Mouse (Mus musculus) heart, postnatal 10 days (tissue): ENCODE measurements at regions not wholly inside any gene's neighbourhood (a gene's known extent, or its start where the extent isn't known, plus 50 kb on each side); places are given as distances from the start of the nearest gene placed in this dataset.

Source experiments
- DNase-seq, 2 experiments: peaks; one replicate each; pipeline ENCODE4 v3.0.0; 2021
- intact Hi-C: fragments of 180-260 bp; cut with DNase I; formaldehyde crosslinking; loops from one replicate; pipeline ENCODE4 v1.15.1; 2025

DNA sequence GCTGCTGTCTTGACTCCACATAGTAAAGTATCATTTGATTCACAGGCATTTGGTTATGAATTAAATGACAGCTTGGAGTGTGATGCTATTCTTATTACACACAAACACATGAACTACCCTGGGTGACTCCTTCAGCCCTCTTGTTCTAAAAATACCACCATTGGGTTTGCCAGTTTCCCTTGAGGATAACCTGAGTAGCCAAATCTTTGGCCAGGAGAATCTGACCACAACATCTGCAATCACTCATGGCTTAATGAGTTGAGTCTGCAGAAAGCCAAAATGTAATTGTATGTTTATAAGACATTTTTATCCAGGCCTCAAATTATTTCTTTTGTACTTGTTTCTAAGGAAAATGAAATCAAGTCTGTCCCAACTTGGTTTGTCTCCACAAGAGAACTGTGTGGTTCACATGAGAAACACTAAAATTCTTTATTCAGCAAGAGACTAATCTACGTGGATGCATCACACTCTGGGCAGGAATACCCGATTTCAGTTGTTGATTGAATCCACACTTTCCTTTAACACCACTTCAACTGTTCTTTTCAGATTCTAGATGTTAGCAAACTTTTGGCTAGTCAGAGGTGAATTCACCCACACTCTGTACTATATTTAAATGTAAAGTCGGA lies 476.6 kb downstream of the Kctd12 start:
- intact Hi-C loops = no loop called here
- DNase-seq = peak; percentile 26 to 38

DNA sequence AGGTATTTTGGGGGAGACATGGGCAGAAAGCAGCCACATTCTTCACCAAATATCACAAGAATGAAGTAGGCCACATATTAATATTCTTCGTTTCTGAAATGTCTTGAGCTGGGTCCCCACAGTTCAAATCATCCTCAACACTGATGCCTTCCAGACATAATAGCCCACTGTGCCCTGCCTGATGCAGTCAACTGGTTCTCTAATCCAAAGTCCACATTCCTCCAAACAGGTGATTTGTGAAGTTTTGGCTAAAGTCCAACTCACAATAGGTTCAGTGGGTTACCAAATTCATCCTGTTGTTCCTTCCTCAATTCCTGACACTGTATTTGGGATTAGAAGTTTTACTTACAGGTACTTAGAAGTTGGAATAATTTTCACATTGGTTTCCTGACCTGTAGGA lies 485.3 kb downstream of the Kctd12 start:
- DNase-seq = no peak
- intact Hi-C loops = no loop called here

DNA sequence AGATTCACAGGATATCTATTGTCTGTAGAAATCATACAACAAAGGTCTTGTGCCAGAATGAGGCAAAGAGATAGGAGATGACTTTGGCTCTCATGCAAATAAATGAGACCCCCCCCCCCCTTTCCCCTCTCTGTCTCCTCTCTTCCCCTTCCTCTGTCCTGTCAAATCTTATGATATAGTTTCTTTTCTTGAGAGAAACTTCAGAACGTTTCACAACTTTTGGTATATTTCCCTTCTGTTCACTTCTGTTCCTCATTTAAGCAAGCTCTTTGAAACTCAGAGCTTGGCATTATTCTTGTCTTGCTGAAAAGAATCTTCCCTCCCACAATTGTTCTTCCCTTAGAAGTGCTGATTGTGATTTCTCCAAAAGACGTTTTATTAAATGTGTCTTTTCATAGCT lies 490.1 kb downstream of the Kctd12 start:
- DNase-seq = no peak
- intact Hi-C loops = no loop called here

DNA sequence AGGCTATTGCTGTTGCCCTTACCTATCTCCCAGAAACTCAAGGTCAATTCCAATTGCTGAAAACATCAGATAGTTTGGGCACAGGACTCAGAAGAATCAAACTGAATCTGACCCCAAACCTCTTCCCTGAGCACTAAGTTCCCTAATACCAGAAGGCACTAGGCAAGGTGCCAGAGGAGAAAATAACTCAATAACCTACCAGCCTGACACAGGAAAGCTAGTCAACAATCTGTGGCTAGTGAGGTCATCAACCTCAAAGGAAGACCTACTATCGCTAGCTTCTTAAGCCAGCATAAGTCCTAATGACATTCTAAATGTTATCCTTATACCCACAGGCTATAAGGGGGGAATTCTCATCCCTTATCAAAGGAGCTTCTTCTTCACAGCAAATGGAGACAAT lies 491.2 kb downstream of the Kctd12 start:
- no peak for DNase-seq
- intact Hi-C loops = no loop called here

DNA sequence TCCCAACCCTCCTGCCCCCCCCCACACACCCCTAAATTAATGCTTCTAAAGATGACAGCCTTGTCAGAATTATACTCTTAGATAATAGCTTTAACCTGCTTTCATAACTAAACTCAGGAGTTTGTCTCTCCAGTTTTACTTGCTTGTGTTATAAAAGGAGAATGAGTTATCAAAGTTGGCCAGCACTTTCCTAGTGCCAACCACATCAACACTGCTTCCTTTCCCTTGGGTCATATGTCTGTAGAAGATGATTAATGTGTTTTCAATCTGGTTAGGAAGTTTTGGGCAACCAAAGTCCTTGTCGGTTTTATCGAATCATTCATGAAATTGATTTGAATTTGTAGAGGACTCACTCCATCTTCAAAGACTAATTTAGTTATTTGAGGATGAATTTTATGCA lies 505.3 kb downstream of the Kctd12 start:
- no peak for DNase-seq
- intact Hi-C loops = no loop called here

DNA sequence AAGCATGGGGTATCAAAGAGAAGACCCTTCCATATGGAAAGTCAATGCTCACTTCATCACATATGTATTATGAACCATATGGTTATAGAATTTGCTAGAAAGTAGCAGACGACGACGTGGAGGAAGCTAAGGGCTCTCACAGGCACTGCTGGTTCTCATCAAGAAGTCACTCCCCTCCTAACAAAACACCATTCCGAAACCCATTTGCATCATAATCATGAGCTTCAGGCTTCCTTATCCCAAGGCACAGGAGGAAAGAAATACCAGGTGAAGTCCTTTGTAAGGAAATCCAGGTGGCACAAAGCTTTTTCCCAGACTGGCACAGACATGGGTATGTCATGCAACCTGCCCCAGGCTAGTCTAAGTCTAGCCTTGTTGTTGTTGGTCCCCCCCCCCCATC lies 513.1 kb downstream of the Kctd12 start:
- DNase-seq = no peak
- intact Hi-C loops = no loop called here

DNA sequence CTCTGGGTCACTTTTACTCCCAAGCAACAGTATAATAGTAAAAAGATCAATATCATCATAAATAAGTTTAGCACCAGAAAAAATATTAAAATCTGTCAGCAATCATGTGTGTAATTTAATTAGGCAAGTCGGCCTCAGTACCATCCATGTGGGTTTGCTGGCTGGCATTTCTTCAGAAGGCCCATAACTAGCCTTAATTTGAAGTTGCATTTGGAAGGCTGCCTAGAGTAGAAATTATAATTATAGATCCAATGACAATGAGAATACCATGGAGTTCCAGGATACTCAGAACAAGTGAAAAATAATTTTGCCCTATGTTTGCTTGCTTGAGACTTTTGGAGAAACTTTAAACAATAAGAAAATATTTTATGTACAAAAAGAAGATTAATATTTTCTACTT lies 521.4 kb downstream of the Kctd12 start:
- no peak for DNase-seq
- intact Hi-C loops = no loop called here

DNA sequence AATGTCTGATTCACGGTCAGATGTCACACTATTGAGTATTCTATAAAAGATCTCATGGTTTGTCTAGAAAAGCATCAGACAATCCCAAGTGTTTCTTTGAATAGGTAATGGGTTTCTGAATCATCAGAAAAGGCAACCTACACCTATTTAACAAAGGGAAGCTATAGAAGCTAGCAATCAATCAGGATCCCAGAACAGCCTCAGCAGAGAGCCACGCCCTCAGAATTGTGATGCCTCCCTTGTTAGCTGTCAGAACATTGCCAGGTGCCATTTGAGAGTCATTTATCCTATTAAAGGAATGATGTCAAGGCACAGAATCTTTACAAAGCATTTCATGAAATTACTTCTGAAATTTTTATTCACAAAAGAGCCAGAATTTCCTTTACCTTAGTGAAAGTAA lies 542.7 kb downstream of the Kctd12 start:
- intact Hi-C loops = no loop called here
- DNase-seq = no peak

DNA sequence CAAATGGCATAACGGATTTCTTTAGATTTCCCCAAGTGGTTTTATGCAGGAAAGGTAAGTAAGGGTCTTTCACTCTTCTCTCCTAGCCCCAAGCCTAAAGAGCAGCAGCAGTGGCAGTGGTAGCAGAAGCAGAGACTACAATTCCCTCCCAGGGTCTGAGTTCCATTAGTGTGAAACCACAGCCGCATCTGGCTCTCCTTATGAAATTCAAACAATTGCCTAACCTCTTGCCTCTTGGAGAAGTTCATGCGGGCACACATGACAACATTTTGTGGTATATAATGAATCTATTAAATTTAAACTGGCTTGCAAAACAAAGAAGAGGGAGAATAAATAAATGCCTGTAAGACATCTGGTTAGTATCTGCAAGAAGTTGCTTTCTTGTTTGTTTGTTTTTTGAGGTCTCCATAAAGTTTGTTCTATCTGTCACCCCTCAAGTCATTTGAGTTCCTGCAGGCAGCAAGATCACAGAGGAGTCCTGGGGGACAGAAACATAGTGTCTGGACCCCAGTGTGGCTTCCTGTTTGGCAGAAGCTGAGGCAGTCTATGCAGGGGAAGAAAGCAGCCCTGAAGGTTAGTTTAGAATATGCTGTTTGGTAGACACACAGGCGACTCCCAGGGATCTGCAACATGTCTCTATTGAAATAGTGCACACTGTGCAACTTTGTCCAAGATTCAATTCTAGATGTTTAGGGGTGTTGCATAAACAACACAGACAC lies 578.9 kb downstream of the Kctd12 start:
- intact Hi-C loops = no loop called here
- DNase-seq = no peak

DNA sequence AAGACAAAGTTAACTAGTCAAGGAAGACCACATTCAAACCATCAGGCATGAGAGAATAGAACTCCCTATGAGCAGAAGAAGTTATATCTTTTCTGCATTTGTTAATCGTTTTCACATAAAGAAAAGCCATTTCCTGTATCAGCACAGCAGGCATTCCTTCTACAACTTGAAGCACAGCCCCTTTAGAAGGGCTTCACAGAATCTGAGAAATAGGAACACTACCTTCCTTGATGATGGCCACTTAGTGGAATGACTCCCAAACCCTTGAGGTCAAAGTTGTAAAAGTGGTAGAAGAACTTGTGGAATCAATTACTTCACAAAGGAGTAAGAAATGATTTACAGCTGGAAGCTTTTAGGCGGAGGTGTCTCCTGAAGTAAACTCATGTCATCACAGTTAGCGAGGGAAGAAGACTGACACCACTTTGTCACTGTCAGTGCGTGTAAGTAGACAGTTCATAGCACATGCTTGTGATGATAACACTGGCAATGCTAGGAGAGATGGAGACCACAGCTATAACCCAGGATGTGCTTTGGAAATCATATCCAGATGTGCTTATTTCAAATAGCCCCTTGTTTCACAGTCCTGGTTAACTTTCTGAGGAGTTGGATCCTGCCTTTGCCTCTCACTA lies 580.3 kb downstream of the Kctd12 start:
- intact Hi-C loops = no loop called here
- no peak for DNase-seq

DNA sequence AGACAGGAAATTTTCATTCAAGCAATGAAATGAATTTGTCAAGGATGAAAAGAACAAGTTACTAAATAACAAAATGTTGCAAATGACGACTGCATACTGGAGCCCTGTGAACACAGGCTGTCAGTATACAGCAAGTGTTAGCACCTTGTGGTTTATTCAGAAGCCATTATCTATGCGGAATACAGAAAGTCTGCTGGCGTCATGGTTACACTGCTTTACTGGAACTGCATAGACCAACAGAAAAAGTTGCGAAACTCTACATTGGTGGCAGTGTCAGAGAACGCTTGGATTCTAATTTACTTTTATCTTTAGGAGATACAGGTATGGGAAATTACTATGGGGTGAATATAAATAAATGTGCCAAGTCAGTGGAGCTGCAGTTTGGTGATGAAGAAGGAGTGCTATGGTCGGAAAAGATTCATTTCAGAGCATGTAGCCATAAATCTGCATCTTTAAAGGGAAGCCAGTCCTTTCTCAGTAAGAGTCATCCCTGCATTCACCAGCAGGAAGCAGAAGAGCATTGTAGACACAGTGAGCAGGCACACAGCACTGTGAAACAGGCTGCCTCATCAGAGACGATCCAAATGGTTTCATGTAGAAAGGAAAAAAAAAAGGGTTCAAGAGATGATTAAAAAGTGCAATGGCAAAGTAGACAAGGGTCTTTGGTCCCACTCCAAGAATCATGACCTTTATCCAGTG lies 586.3 kb downstream of the Kctd12 start:
- DNase-seq = peak in 1 of 2 experiments; percentile 3
- intact Hi-C loops = loop anchor here (10.0 kb wide), 1 partner anchor 589 kb away; the partner anchor contains the start of gene Kctd12

DNA sequence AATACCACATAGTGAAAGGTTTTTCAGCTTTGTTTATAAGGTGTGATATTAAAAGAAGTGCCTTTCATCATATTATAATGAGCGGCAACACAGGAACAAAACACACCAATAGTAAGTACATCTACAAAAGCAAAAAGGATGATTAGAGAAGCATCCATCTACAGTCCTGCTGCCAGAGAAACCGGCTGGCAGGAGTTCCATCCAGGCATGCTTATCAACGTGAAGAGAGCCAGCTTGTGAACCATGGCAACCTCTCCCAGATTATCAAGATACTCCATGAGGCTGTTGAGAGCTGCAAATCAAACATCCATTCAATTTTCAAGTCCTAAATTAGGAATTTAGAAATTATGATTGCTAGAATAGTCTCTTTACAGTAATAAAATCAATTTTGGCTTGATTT lies 590.1 kb downstream of the Kctd12 start:
- DNase-seq = no peak
- intact Hi-C loops = loop anchor here (10.0 kb wide), 1 partner anchor 592 kb away; the partner anchor contains the start of gene Kctd12

DNA sequence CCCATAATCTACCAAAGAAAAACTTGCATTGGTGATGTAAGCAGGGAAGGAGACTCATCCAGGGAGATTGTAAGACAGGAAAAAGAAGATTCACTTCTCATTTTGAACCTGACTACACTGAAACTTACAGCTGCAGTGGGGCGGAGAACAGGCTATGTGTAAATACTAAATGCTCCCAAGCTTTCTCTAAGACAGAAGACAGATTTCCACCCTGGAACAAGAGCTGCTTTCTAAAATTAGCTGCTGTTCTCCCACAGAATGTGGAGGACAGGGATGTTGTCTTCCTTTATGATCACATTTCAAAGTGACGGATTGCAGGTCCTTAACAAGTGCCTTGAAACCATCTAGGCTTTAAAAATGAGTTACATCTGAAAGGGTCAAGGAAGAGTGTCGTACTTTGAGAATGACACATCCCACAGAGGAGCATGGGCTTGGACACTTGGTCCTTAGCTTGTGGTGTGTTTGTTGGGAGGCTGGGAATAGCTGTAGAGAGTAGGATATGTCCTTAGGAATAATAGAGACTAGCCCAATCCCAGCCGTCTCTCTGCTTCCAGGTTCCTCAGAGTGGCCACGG lies 609.4 kb downstream of the Kctd12 start:
- no peak for DNase-seq
- intact Hi-C loops = no loop called here

DNA sequence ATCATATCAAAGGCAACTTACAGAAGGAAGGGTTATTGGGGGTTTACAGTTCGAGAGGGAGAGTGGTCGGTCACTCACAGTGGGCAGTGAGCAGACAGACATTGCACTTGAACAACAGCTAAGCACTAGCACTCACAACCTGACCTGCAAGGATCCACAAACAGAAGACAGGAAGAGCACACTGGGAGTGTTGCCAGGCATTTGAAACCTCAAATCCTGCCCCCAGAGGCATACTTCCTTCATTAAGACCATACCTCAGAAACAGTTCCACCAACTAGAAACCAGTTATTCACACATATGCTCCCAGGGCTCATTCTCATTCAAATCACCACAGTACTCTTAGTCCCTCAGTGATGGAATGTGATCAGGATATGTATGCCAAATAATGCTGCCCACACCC lies 620.8 kb downstream of the Kctd12 start:
- intact Hi-C loops = no loop called here

DNA sequence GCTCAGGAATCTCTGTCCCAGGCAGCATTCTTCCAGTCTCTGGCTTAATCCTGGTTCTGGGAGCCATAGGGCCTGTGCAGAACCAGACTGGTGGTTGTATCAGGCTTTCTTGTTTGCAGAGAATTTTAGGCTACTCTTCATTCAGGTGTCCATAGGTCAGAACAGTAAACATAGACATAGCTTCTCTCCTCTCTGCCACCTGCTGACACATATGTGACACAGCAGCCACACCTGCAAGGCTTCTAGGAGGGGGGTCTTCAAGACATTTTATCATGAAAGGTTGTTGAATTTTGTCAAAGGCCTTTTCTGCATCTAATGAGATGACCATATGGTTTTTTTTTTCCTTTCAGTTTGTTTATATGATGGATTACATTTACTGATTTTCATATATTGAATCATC lies 599.7 kb downstream of the Lmo7 start:
- intact Hi-C loops = no loop called here
- DNase-seq = no peak

More for the DNA sequence above, 620.8 kb downstream of the Kctd12 start:
- DNase-seq = no peak

DNA sequence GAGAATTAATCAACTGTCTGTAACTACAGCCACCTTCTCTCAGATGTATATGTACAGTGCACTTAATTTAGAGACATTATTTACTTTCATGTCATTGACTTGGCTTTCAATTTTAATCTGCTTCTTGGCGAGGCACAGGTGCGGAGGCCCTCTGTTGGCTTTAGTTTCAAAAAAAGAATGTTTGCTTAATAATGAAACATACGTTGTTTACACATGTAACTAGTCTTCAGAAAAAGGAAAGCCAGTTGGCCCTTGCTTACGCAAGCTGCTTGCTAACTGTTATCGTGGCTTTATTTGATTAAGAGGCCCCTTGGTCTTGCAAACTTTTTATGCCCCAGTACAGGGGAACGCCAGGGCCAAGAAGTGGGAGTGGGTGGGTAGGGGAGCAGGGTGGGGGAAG lies 576.6 kb downstream of the Lmo7 start:
- DNase-seq = no peak
- intact Hi-C loops = no loop called here

DNA sequence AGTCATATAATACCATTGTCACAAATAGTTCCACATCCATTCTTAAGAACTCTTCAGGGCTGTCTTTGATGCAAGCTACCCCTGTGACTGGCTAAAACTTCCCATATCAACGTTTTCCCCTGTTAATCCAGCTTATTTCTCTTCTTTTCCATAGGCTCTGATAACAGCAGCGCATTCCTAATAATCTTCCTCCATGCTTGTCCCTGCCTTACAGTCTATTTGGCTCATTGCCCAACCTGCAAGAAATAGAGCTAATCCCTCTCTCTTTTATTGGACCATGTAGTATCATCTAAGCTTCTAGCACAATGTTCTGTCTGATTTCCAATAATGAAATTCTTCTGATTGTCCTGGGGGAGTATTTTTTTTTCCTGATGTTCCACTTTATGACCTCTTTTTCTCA lies 573.1 kb downstream of the Lmo7 start:
- no peak for DNase-seq
- intact Hi-C loops = no loop called here

DNA sequence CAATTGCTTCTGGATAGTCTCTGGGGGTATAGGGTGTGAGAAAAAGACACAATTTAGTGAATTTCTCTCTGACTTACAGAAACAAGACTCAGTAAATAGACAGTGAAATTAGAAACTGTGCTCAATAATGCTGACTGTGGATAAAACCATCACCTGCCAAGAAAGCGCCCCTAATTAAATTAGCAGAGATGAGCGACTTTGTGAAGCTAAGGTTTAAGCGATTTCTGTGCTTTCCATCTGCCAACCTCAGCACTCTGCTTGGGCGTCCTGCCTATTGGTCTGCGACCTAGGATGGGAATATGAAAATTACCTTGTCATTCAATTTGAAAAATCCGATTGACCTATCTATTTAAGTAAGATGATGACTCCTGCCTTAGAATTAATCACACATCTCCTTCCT lies 570.5 kb downstream of the Lmo7 start:
- DNase-seq = no peak
- intact Hi-C loops = no loop called here

DNA sequence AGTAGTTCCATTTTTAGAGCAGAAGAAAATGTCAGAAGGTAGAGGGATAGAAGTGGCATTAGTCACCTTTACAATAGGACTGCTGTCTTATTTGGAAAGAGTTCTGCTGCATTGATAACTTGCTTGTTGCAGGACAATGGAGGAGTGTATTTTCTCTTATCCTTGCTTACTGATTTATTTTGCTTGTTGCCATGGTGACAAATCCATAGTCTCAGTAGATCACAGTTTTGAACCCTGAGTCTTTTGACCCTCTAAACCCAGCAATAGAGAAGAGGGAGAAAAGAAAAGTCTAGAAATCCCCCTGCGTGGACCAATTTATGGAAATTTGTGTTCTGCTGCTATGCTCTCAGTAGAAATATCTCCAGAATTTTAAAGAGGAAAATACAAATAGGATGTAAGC lies 561.6 kb downstream of the Lmo7 start:
- intact Hi-C loops = no loop called here
- no peak for DNase-seq

DNA sequence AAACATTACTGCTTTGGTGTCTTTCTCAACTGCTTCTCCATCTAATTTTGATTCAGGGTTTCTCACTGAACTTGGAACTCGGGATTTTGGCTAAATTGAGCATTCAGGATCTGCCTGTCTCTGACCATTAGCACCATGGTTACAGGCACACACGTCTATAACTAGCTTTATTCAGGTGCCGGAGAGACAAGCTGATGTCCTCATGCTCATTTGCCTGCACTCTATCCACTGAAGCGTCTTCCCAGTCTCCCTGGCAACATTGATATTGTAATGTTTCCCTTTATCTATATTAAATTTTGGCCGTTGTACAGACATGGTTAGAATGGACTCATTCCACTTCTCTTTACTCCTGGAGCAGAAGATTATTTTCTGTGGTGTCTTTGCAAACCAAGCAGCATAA lies 520.3 kb downstream of the Lmo7 start:
- DNase-seq = no peak
- intact Hi-C loops = no loop called here

DNA sequence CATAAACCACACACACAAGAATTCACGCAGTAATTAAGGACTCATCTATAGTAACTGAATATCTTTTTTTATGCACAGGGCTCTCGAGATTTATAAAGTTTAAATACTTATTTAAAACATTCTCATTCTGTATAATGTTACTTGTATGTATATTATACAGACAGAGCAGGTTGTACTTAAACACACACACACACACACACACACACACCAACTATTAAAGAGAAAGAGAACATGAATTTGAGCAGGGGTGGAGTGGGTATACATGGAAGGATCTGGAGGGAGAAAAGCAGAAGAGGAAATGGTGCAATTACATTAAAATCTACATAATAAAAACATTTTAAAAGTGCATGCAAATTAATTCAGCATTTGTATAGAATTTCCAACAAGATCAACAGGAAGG lies 518.8 kb downstream of the Lmo7 start:
- intact Hi-C loops = no loop called here
- DNase-seq = no peak
